Mouse (Mus musculus): ENCODE results near the gene Bbs10. TPM values are rescaled to one million over a fixed set of nuclear protein-coding genes. Genes with fewer than 3 reads are reported as not detected.

Bbs10 gene
- total and polyA plus RNA-seq, 3 experiments, result 0.15 to 0.42 TPM; not detected in 1

DNA sequence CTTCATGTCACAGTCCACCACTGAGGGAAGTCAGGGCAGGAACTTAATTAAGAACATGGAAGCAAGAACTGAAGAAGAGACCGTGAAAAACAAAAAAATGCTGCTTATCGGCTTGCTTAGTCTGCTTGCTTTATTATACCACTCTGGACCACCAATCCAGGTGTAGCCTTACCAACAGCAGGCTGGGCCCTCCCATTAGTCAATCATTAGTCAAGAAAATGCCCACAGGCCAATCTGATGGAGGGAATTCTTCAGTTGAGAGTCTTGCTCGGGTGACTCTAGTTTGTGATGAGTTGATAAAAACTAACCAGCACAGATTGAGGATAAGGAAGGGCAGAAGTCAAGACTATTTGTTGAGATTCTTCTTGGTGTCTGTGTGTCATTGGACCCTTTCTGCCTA is 40.2 kb upstream of the Bbs10 start:
- H3K9me3 ChIP-seq (replicated peaks; ENCODE audit: insufficient read depth, low read length), result no peaks in the 10 kb centered on the region
- no peak overlapping the region for H3K9ac ChIP-seq (ENCODE audit: control insufficient read depth, low read depth, low read length, poor library complexity, severe bottlenecking)
- TF ChIP-seq ZC3H11A (IDR thresholded peaks at IDR 0.05; ENCODE audit: low read depth, low read length) (no peak), ZMIZ1 (IDR thresholded peaks at IDR 0.05; ENCODE audit: low read depth, low read length) (no peak), SMC3 (IDR thresholded peaks at IDR 0.05; ENCODE audit: low read depth, low read length) (no peak), GABPA (IDR thresholded peaks at IDR 0.05; ENCODE audit: low read depth, low read length) (no peak), ZKSCAN1 (IDR thresholded peaks at IDR 0.05; ENCODE audit: low read depth, low read length) (no peak), TBP (IDR thresholded peaks at IDR 0.05; ENCODE audit: low read depth, low read length) (no peak), RAD21 (IDR thresholded peaks at IDR 0.05; ENCODE audit: low read depth, low read length) (no peak), MEF2A (IDR thresholded peaks at IDR 0.05; ENCODE audit: extremely low read depth, insufficient replicate concordance, low read depth, low read length, poor library complexity, severe bottlenecking) (no peak), POLR2AphosphoS2 (IDR thresholded peaks at IDR 0.05; ENCODE audit: low read length) (no peak), GATA1 (IDR thresholded peaks at IDR 0.05; ENCODE audit: low read depth, low read length) (no peak), ELF1 (IDR thresholded peaks at IDR 0.05; ENCODE audit: low read depth, low read length) (no peak), TAL1 (IDR thresholded peaks at IDR 0.05; ENCODE audit: low read length) (no peak), POLR2AphosphoS5 (IDR thresholded peaks at IDR 0.05; ENCODE audit: borderline replicate concordance, low read depth, low read length) (no peak), SIN3A (IDR thresholded peaks at IDR 0.05; ENCODE audit: low read length) (no peak)
- H3K27ac ChIP-seq (ENCODE audit: control insufficient read depth, low read depth, low read length), result no peak overlapping the region
- H3K4me3 ChIP-seq (ENCODE audit: control insufficient read depth in 1 of 2, insufficient read depth in 1 of 2, low read depth in 2 of 2, low read length in 2 of 2), result no peak overlapping the region
- H3K36me3 ChIP-seq (ENCODE audit: control insufficient read depth in 1 of 2, insufficient read depth in 2 of 2, low read length in 2 of 2), result peaks cover 6% of the 10 kb centered on the region in 2 experiments
- H3K27me3 ChIP-seq (ENCODE audit: control insufficient read depth in 1 of 2, insufficient read depth in 2 of 2, low read length in 2 of 2), result no peaks in the 10 kb centered on the region
- no peak for DNase-seq (ENCODE audit: low read depth, low spot score)
- H3K4me1 ChIP-seq (ENCODE audit: control insufficient read depth in 1 of 2, insufficient read depth in 2 of 2, low read length in 2 of 2), result 0 out of 4 replicates have a peak, but pooled peaks cover 0 to 3% of the 10 kb centered on the region in 2 experiments
- H3K79me2 ChIP-seq (ENCODE audit: control insufficient read depth, insufficient read depth, low read length, poor library complexity), result no peaks in the 10 kb centered on the region

DNA sequence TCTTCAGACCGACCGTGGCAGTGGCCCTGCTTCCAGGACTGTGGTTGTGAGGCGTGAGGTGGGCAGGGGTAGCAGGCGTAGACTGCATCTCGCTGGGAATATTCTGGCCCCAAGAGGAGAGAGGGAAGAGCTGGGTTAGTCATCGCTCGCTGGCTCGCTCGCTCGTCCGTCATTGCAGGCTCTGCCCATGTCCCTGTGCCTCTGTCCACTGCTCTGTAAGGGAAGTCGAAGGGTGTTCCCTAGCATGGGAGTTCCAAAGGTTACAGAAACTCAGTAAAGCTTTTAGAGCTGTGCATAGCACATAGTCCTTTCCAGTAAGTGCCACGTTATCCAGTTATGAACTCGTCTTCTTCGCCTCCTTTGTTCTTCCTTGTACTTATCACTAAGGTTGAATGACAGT is 26.8 kb upstream of the Bbs10 start:
- no peaks in the 10 kb centered on the region for H3K27me3 ChIP-seq (ENCODE audit: control insufficient read depth in 1 of 2, insufficient read depth in 2 of 2, low read length in 2 of 2)
- no peak overlapping the region for H3K4me3 ChIP-seq (ENCODE audit: control insufficient read depth in 1 of 2, insufficient read depth in 1 of 2, low read depth in 2 of 2, low read length in 2 of 2)
- H3K79me2 ChIP-seq (ENCODE audit: control insufficient read depth, insufficient read depth, low read length, poor library complexity), result no peaks in the 10 kb centered on the region
- no peaks in the 10 kb centered on the region for H3K4me1 ChIP-seq (ENCODE audit: control insufficient read depth in 1 of 2, insufficient read depth in 2 of 2, low read length in 2 of 2)
- no peak for DNase-seq (ENCODE audit: low read depth, low spot score)
- no peak overlapping the region for H3K27ac ChIP-seq (ENCODE audit: control insufficient read depth, low read depth, low read length)
- TF ChIP-seq RAD21 (IDR thresholded peaks at IDR 0.05; ENCODE audit: low read depth, low read length) (no peak), POLR2A (IDR thresholded peaks at IDR 0.05; ENCODE audit: control insufficient read depth in 1 of 2, insufficient read depth in 1 of 2, low read depth in 1 of 2, low read length in 2 of 2, poor library complexity in 1 of 2) (no peak), NELFE (IDR thresholded peaks at IDR 0.05; ENCODE audit: low read depth, low read length) (no peak), USF1 (IDR thresholded peaks at IDR 0.05; ENCODE audit: low read depth, low read length) (no peak), MYB (IDR thresholded peaks at IDR 0.05; ENCODE audit: low read depth, low read length) (no peak), KAT2A (conservative IDR thresholded peaks at IDR 0.05; ENCODE audit: low read depth, low read length) (no peak), NRF1 (IDR thresholded peaks at IDR 0.05; ENCODE audit: insufficient read depth, low read depth, low read length, poor library complexity, severe bottlenecking) (no peak), POLR2AphosphoS5 (IDR thresholded peaks at IDR 0.05; ENCODE audit: borderline replicate concordance, low read depth, low read length) (no peak), CHD1 (IDR thresholded peaks at IDR 0.05; ENCODE audit: low read depth, low read length) (no peak), ETS1 (IDR thresholded peaks at IDR 0.05; ENCODE audit: low read depth, low read length) (no peak), UBTF (IDR thresholded peaks at IDR 0.05; ENCODE audit: borderline replicate concordance, insufficient read depth, low read depth, low read length) (no peak), GABPA (IDR thresholded peaks at IDR 0.05; ENCODE audit: low read depth, low read length) (no peak), CHD2 (IDR thresholded peaks at IDR 0.05; ENCODE audit: low read length) (no peak), MEF2A (IDR thresholded peaks at IDR 0.05; ENCODE audit: extremely low read depth, insufficient replicate concordance, low read depth, low read length, poor library complexity, severe bottlenecking) (no peak)
- H3K9ac ChIP-seq (ENCODE audit: control insufficient read depth, low read depth, low read length, poor library complexity, severe bottlenecking), result no peak overlapping the region
- H3K9me3 ChIP-seq (replicated peaks; ENCODE audit: insufficient read depth, low read length), result no peaks in the 10 kb centered on the region
- peaks cover 0 to 55% of the 10 kb centered on the region in 2 experiments; a peak in 2 of 4 replicates for H3K36me3 ChIP-seq (ENCODE audit: control insufficient read depth in 1 of 2, insufficient read depth in 2 of 2, low read length in 2 of 2)
